Mouse (Mus musculus) kidney, embryonic 15.5 days (tissue): ENCODE results near the gene Pnmal2. TPM values are rescaled to one million over a fixed set of nuclear protein-coding genes. Genes with fewer than 3 reads are reported as not detected.
A peak's percentile ranks its signal among the peaks of the same experiment; 100 is the strongest.

Source experiments
- ATAC-seq: fragments of 200-750 bp; cut with Nextera tagmentation; replicated peaks from 2 replicates; pipeline ENCODE4 v1.8.0; 2017; ENCODE audit warnings: moderate TSS enrichment; ENCODE audit not compliant: low FRiP score
- H3K27ac ChIP-seq: fragments of 300-500 bp; sonication (generic); 2 replicates; pipeline ENCODE4 v1.5.1; 2015; ENCODE audit warnings: mild to moderate bottlenecking, inconsistent platforms
- H3K27me3 ChIP-seq: fragments of 300-500 bp; sonication (generic); 2 replicates; pipeline ENCODE4 v1.6.1; 2015; ENCODE audit warnings: inconsistent platforms
- H3K36me3 ChIP-seq: fragments of 300-500 bp; sonication (generic); 2 replicates; pipeline ENCODE4 v1.6.1; 2015; ENCODE audit warnings: inconsistent platforms
- H3K4me1 ChIP-seq: fragments of 300-500 bp; sonication (generic); 2 replicates; pipeline ENCODE4 v1.6.1; 2015; ENCODE audit warnings: inconsistent platforms
- H3K4me2 ChIP-seq: fragments of 300-500 bp; sonication (generic); 2 replicates; pipeline ENCODE4 v1.6.1; 2015; ENCODE audit warnings: moderate library complexity, mild to moderate bottlenecking, inconsistent platforms
- H3K4me3 ChIP-seq: fragments of 300-500 bp; sonication (generic); replicated peaks from 2 replicates; pipeline ENCODE4 v1.5.1; 2015; ENCODE audit warnings: mild to moderate bottlenecking, inconsistent platforms
- H3K9ac ChIP-seq: fragments of 300-500 bp; sonication (generic); 2 replicates; pipeline ENCODE4 v1.6.1; 2015; ENCODE audit warnings: mild to moderate bottlenecking, inconsistent platforms
- H3K9me3 ChIP-seq: fragments of 300-500 bp; sonication (generic); replicated peaks from 2 replicates; pipeline ENCODE4 v1.6.1; 2016; ENCODE audit warnings: inconsistent platforms
- WGBS: fragments of 180-500 bp; shearing (Covaris S2); methylation state at CpG from one replicate; pipeline ENCODE4 v1.1.7; 2015; ENCODE audit warnings: mixed read lengths; 5-methylcytosine and 5-hydroxymethylcytosine counted together
- polyA plus RNA-seq: library from polyadenylated mRNA; unstranded; fragments of >200 nt; fragmentation: Nextera tagmentation; extraction: Ambion mirVana; gene quantifications from 2 replicates; pipeline ENCODE4 v1.2.1, GENCODE M21; 2015

Pnmal2 gene
- polyA plus RNA-seq, 1 experiment from 2014 or later: 9.2 TPM

- no peaks in the 10 kb centered on the region for H3K9me3 ChIP-seq
- H3K27me3 ChIP-seq: no peaks in the 10 kb centered on the region
- WGBS: 81% methylated on average over 13 of the region's 13 CpGs
- 0 out of 2 replicates have a peak overlapping the region, but pooled peaks have one; percentile 3 for H3K4me3 ChIP-seq
- no peak for ATAC-seq
- H3K4me1 ChIP-seq: peaks cover 57% of the 10 kb centered on the region
- H3K36me3 ChIP-seq: peaks cover 62% of the 10 kb centered on the region
- peak overlapping the region; percentile 3; the same call in 1 of the 2 replicates for H3K27ac ChIP-seq
- no peak overlapping the region for H3K9ac ChIP-seq
- H3K4me2 ChIP-seq: 0 out of 2 replicates have a peak overlapping the region, but pooled peaks have one; percentile 12
Measured at GRCm38 (mm10) chr7:16919395-16920149, 24.9 kb upstream of the Pnmal2 start.

DNA sequence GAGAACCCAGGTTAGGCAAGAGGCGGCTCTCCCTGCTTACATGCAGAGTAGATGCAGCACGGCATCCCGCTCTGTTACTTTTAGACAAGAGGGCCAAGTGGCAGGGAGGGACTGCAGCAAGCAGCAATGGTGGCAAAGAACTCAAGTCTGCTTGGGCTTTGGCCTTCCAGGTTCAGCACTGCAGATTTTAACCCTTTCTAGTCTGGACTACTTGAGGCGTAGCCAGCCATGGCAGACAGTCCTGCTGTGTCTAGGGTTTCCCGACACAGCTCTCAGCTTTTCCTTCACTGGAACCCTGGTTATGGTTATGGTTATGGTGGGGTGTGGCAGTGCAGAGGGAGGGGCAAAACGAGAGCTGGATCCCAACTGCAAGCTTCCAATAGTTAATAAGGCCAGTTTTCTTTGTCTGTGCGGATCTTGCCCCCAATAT lies 24.3 kb upstream of the Pnmal2 start:
- Histone ChIP-seq H3K9ac (no peak overlapping the region), H3K27me3 (no peaks in the 10 kb centered on the region), H3K4me1 (peaks cover 60% of the 10 kb centered on the region), H3K27ac (peak overlapping the region; percentile 3; the same call in 1 of the 2 replicates), H3K4me3 (0 out of 2 replicates have a peak overlapping the region, but pooled peaks have one; percentile 3), H3K9me3 (no peaks in the 10 kb centered on the region), H3K36me3 (peaks cover 56% of the 10 kb centered on the region), H3K4me2 (0 out of 2 replicates have a peak overlapping the region, but pooled peaks have one; percentile 12)
- WGBS: 75% methylated on average over 7 of the region's 7 CpGs
- ATAC-seq: no peak

GRCm38 (mm10) chr7:16920818-16921791 lies 23.4 kb upstream of the Pnmal2 start:
- Histone ChIP-seq H3K27me3 (no peaks in the 10 kb centered on the region), H3K4me3 (peak overlapping the region; percentile 96), H3K27ac (peak overlapping the region; percentile 97), H3K9me3 (no peaks in the 10 kb centered on the region), H3K4me2 (peak overlapping the region; percentile 86), H3K9ac (peak overlapping the region; percentile 90), H3K36me3 (peaks cover 46% of the 10 kb centered on the region), H3K4me1 (peaks cover 60% of the 10 kb centered on the region)
- ATAC-seq: no peak
- WGBS: 33% methylated on average over 21 of the region's 21 CpGs

- H3K4me3 ChIP-seq: peak overlapping the region; percentile 96
- peaks cover 60% of the 10 kb centered on the region for H3K4me1 ChIP-seq
- H3K27ac ChIP-seq: peak overlapping the region; percentile 97
- ATAC-seq: no peak
- H3K36me3 ChIP-seq: peaks cover 38% of the 10 kb centered on the region
- no peaks in the 10 kb centered on the region for H3K27me3 ChIP-seq
- H3K4me2 ChIP-seq: peak overlapping the region; percentile 86
- 35% methylated on average over 6 of the region's 6 CpGs for WGBS
- H3K9me3 ChIP-seq: no peaks in the 10 kb centered on the region
- H3K9ac ChIP-seq: peak overlapping the region; percentile 90
Measured at GRCm38 (mm10) chr7:16921881-16922335, 22.6 kb upstream of the Pnmal2 start.

- Histone ChIP-seq H3K27me3 (no peaks in the 10 kb centered on the region), H3K9me3 (no peaks in the 10 kb centered on the region), H3K9ac (peak overlapping the region; percentile 90), H3K4me3 (peak overlapping the region; percentile 96), H3K36me3 (peaks cover 33% of the 10 kb centered on the region), H3K4me2 (peak overlapping the region; percentile 86), H3K4me1 (peaks cover 58% of the 10 kb centered on the region), H3K27ac (peak overlapping the region; percentile 97)
- no peak for ATAC-seq
- WGBS: 43% methylated on average over 10 of the region's 10 CpGs
Measured at GRCm38 (mm10) chr7:16922360-16922973, 22.0 kb upstream of the Pnmal2 start.

DNA sequence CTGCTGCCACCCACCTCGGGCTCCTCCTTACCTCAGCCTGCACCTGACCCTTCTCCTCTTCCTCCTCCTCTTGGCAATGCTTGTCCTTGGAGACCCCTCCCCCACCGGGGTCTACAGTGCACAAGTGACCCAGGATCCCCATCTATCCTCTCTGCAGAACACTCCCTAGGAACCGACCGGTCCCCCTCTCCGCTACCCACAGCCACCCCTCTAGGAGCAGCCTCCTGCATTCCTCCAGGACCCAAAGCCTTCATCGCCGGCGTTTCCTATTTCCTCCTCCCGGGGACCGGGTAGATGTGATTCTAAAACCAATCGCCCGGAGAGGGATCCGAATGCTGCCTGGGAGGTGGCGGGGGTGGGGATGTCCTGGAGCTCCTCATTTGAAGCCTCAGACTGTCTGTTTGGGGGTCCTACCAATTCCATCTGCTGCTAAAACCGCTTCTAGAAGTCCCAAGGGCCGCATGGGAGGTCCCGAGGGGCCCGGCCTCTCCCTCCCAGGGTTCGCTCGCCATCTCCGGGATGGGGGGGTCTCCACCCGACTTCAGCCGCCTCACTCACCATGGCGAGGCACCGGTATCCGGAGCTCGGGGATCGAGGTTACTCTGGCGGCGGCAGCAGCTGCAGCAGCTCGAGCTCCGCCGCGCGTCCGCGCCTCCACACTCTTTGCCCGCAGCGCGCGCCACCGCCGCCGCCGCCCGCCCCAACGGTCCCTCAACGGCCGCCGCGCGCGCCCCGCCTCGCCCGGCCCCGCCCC lies 21.0 kb upstream of the Pnmal2 start:
- WGBS: under 1% methylated on average over 53 of the region's 57 CpGs
- H3K27me3 ChIP-seq: no peaks in the 10 kb centered on the region
- H3K27ac ChIP-seq: peak overlapping the region; percentile 97
- no peaks in the 10 kb centered on the region for H3K9me3 ChIP-seq
- peak overlapping the region; percentile 86 for H3K4me2 ChIP-seq
- H3K36me3 ChIP-seq: peaks cover 23% of the 10 kb centered on the region
- peak; percentile 9; the same call in 1 of the 2 replicates for ATAC-seq
- H3K4me3 ChIP-seq: peak overlapping the region; percentile 96
- H3K9ac ChIP-seq: peak overlapping the region; percentile 90
- peaks cover 49% of the 10 kb centered on the region for H3K4me1 ChIP-seq

- Histone ChIP-seq H3K36me3 (peaks cover 15% of the 10 kb centered on the region), H3K27me3 (no peaks in the 10 kb centered on the region), H3K4me3 (peak within 1 kb of the TSS; percentile 96), H3K4me1 (peaks cover 41% of the 10 kb centered on the region), H3K9me3 (no peaks in the 10 kb centered on the region), H3K27ac (peak within 1 kb of the TSS; percentile 97), H3K4me2 (peak within 1 kb of the TSS; percentile 86), H3K9ac (peak within 1 kb of the TSS; percentile 90)
- 2% methylated on average over 64 of the region's 64 CpGs for WGBS
- peak; percentile 94 for ATAC-seq
Measured at GRCm38 (mm10) chr7:16924037-16924834, 20.2 kb upstream of the Pnmal2 start, which contains the start of gene Calm3. Gene Calm3, minus strand, starts transcription at chr7:16924114.

DNA sequence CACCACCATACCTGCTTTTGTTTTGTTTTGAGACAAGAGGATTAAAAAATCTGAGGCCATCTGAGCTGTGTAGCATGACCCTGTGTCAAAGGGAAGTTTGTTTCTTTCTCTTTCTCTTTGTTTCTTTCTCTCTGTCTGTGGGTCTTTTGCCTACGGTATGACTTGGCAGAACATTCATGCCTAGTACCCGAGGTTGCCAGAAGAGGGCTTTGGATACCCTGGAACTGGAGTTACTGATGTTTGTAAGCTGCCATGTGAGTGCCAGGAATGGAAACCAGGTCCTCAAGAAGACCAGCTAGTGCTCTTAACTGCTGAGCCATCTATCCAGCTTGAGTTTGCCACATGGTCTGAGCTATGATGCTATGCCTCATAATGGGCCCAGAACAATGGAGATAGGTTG lies 16.1 kb upstream of the Pnmal2 start:
- Histone ChIP-seq H3K4me3 (no peak overlapping the region), H3K27ac (no peak overlapping the region), H3K4me2 (no peak overlapping the region), H3K4me1 (peaks cover 14% of the 10 kb centered on the region; the same call in 1 of the 2 replicates), H3K36me3 (no peaks in the 10 kb centered on the region), H3K9me3 (no peaks in the 10 kb centered on the region), H3K9ac (no peak overlapping the region), H3K27me3 (no peaks in the 10 kb centered on the region)
- WGBS: 50% methylated on average over 2 of the region's 2 CpGs
- no peak for ATAC-seq

GRCm38 (mm10) chr7:16930850-16931249 lies 13.6 kb upstream of the Pnmal2 start:
- ATAC-seq: no peak
- 12% methylated on average over 1 of the region's 1 CpGs for WGBS
- Histone ChIP-seq H3K27me3 (no peaks in the 10 kb centered on the region), H3K4me1 (peaks cover 13% of the 10 kb centered on the region; the same call in 1 of the 2 replicates), H3K27ac (no peak overlapping the region), H3K4me3 (no peak overlapping the region), H3K36me3 (no peaks in the 10 kb centered on the region), H3K4me2 (no peak overlapping the region), H3K9ac (no peak overlapping the region), H3K9me3 (no peaks in the 10 kb centered on the region)

DNA sequence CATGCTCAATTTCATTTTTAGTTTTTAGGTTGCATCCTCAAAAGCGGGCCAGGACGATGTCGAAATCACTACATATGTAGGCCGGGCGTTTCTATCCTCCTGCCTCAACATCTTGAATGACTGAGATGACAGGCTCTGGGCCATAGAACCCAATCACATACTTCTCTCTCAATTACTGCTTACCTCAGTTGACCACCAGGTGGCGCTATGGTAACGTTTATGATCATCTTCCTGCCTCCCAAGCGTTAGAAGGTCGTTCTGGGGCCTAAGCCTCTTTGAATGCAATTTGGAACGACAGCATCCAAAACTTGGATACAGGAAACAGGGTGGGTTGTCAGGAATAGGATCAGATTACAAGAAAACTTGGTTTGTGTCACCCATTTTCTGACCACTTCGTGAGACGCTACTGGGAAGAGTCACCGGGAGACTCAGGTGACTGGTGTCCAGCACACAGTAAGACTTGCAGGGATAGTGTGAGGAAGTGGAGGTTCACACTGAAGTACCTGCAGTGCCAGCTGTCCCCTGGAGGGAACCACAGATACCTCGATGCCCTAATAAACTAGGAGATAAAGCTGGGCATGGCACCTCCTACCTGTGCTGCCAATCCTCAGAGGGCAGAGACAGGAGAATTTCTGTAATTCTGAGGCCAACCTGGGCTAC lies 12.4 kb upstream of the Pnmal2 start:
- peaks cover 13% of the 10 kb centered on the region; the same call in 1 of the 2 replicates for H3K4me1 ChIP-seq
- no peaks in the 10 kb centered on the region for H3K27me3 ChIP-seq
- no peak overlapping the region for H3K4me2 ChIP-seq
- peak; percentile 55 for ATAC-seq
- H3K4me3 ChIP-seq: no peak overlapping the region
- H3K36me3 ChIP-seq: no peaks in the 10 kb centered on the region
- H3K27ac ChIP-seq: no peak overlapping the region
- 16% methylated on average over 14 of the region's 14 CpGs for WGBS
- H3K9me3 ChIP-seq: no peaks in the 10 kb centered on the region
- H3K9ac ChIP-seq: no peak overlapping the region
